Mouse (Mus musculus): ENCODE measurements at regions not wholly inside any gene's neighbourhood (a gene's known extent, or its start where the extent isn't known, plus 50 kb on each side); places are given as distances from the start of the nearest gene placed in this dataset.
"Not testable (repeated sequence)": the region's sequence is repeated elsewhere in the genome, so short reads cannot be mapped to it uniquely, and the experiment has no call there.

GRCm38 (mm10) chr10:104592009-104592603 is 398.3 kb downstream of the Gm4340 start:
- DNase-seq (ENCODE audit: low spot score) = no peak

GRCm38 (mm10) chr10:104595920-104596319 is 402.1 kb downstream of the Gm4340 start:
- no peak for DNase-seq (ENCODE audit: low spot score)

- no peak for DNase-seq (ENCODE audit: low spot score)
Measured at GRCm38 (mm10) chr10:104627629-104628028, 433.8 kb downstream of the Gm4340 start.

- DNase-seq (ENCODE audit: low spot score) = no peak
Measured at GRCm38 (mm10) chr10:104651020-104651419, 457.2 kb downstream of the Gm4340 start.

GRCm38 (mm10) chr10:104660298-104660697 is 466.5 kb downstream of the Gm4340 start:
- DNase-seq (ENCODE audit: low spot score) = peak; percentile 49

- DNase-seq (ENCODE audit: low spot score) = peak; percentile 20
Measured at GRCm38 (mm10) chr10:104661672-104662071, 467.8 kb downstream of the Gm4340 start.

GRCm38 (mm10) chr10:104668286-104668685 is 474.4 kb downstream of the Gm4340 start:
- DNase-seq (ENCODE audit: low spot score) = no peak

GRCm38 (mm10) chr10:104684717-104685336 is 491.0 kb downstream of the Gm4340 start:
- DNase-seq (ENCODE audit: low spot score) = no peak

GRCm38 (mm10) chr10:104685857-104686256 is 492.0 kb downstream of the Gm4340 start:
- DNase-seq (ENCODE audit: low spot score) = no peak

- no peak for DNase-seq (ENCODE audit: low spot score)
Measured at GRCm38 (mm10) chr10:104686669-104687068, 492.8 kb downstream of the Gm4340 start.

GRCm38 (mm10) chr10:104694974-104695373 is 501.1 kb downstream of the Gm4340 start:
- DNase-seq (ENCODE audit: low spot score) = no peak

GRCm38 (mm10) chr10:104708926-104709325 is 515.1 kb downstream of the Gm4340 start:
- no peak for DNase-seq (ENCODE audit: low spot score)

- DNase-seq (ENCODE audit: low spot score) = not testable (repeated sequence)
Measured at GRCm38 (mm10) chr10:104713281-104713915, 519.6 kb downstream of the Gm4340 start.
